Mouse (Mus musculus): ENCODE results near the gene Ttll1. TPM values are rescaled to one million over a fixed set of nuclear protein-coding genes. Genes with fewer than 3 reads are reported as not detected.

Ttll1 gene
- polyA plus RNA-seq, 1 experiment = 4.4 TPM

- Histone ChIP-seq H3K4me3 (ENCODE audit: extremely low read depth, insufficient read depth, insufficient read length) (peak within 1 kb of the TSS; percentile 69), H3K27me3 (ENCODE audit: control insufficient read depth, insufficient read depth, low read length) (peaks cover 14% of the 10 kb centered on the region), H3K27ac (ENCODE audit: insufficient read depth, low read length) (no peak within 1 kb of the TSS), H3K36me3 (ENCODE audit: control insufficient read depth, insufficient read depth, low read length) (no peaks in the 10 kb centered on the region), H3K4me1 (ENCODE audit: control insufficient read depth, insufficient read depth, insufficient read length) (peaks cover 11% of the 10 kb centered on the region; the same call in 1 of the 2 replicates)
- TF ChIP-seq POLR2A (IDR thresholded peaks at IDR 0.05; ENCODE audit: low read depth, low read length) (no peak), CTCF (IDR thresholded peaks at IDR 0.05; ENCODE audit: extremely low read depth, insufficient read depth, insufficient read length, insufficient replicate concordance) (no peak)
- 2% methylated on average over 45 of the region's 45 CpGs for WGBS
- peak in 1 of 2 experiments; percentile 25 for DNase-seq (ENCODE audit: low read depth in 1 of 2, low spot score in 2 of 2)
Measured at GRCm38 (mm10) chr15:83526424-83527091, 15.9 kb upstream of the Ttll1 start, which contains the start of gene Bik. Bik (plus strand) TSS chr15:83526862.

GRCm38 (mm10) chr15:83524333-83524729 is 13.6 kb upstream of the Ttll1 start:
- no peak overlapping the region for H3K4me3 ChIP-seq (ENCODE audit: extremely low read depth, insufficient read depth, insufficient read length)
- TF ChIP-seq CTCF (IDR thresholded peaks at IDR 0.05; ENCODE audit: extremely low read depth, insufficient read depth, insufficient read length, insufficient replicate concordance) (no peak), POLR2A (IDR thresholded peaks at IDR 0.05; ENCODE audit: low read depth, low read length) (no peak)
- no peak overlapping the region for H3K27ac ChIP-seq (ENCODE audit: insufficient read depth, low read length)
- peaks cover 11% of the 10 kb centered on the region; the same call in 1 of the 2 replicates for H3K4me1 ChIP-seq (ENCODE audit: control insufficient read depth, insufficient read depth, insufficient read length)
- no peaks in the 10 kb centered on the region for H3K36me3 ChIP-seq (ENCODE audit: control insufficient read depth, insufficient read depth, low read length)
- 88% methylated on average over 3 of the region's 3 CpGs for WGBS
- peaks cover 14% of the 10 kb centered on the region for H3K27me3 ChIP-seq (ENCODE audit: control insufficient read depth, insufficient read depth, low read length)
- no peak for DNase-seq (ENCODE audit: low read depth in 1 of 2, low spot score in 2 of 2)

- TF ChIP-seq CTCF (IDR thresholded peaks at IDR 0.05; ENCODE audit: extremely low read depth, insufficient read depth, insufficient read length, insufficient replicate concordance) = no peak
- no peak for TF ChIP-seq POLR2A (IDR thresholded peaks at IDR 0.05; ENCODE audit: low read depth, low read length)
- peaks cover 14% of the 10 kb centered on the region for H3K27me3 ChIP-seq (ENCODE audit: control insufficient read depth, insufficient read depth, low read length)
- DNase-seq (ENCODE audit: low read depth in 1 of 2, low spot score in 2 of 2) = no peak
- WGBS = 74% methylated on average over 14 of the region's 14 CpGs
- no peak overlapping the region for H3K4me3 ChIP-seq (ENCODE audit: extremely low read depth, insufficient read depth, insufficient read length)
- no peaks in the 10 kb centered on the region for H3K36me3 ChIP-seq (ENCODE audit: control insufficient read depth, insufficient read depth, low read length)
- peaks cover 11% of the 10 kb centered on the region; the same call in 1 of the 2 replicates for H3K4me1 ChIP-seq (ENCODE audit: control insufficient read depth, insufficient read depth, insufficient read length)
- H3K27ac ChIP-seq (ENCODE audit: insufficient read depth, low read length) = no peak overlapping the region
Measured at GRCm38 (mm10) chr15:83523638-83524332, 13.1 kb upstream of the Ttll1 start.

GRCm38 (mm10) chr15:83523196-83523595 is 12.5 kb upstream of the Ttll1 start:
- no peak overlapping the region for H3K4me3 ChIP-seq (ENCODE audit: extremely low read depth, insufficient read depth, insufficient read length)
- peaks cover 11% of the 10 kb centered on the region; the same call in 1 of the 2 replicates for H3K4me1 ChIP-seq (ENCODE audit: control insufficient read depth, insufficient read depth, insufficient read length)
- H3K27ac ChIP-seq (ENCODE audit: insufficient read depth, low read length) = no peak overlapping the region
- TF ChIP-seq CTCF (IDR thresholded peaks at IDR 0.05; ENCODE audit: extremely low read depth, insufficient read depth, insufficient read length, insufficient replicate concordance) (no peak), POLR2A (IDR thresholded peaks at IDR 0.05; ENCODE audit: low read depth, low read length) (no peak)
- peaks cover 14% of the 10 kb centered on the region for H3K27me3 ChIP-seq (ENCODE audit: control insufficient read depth, insufficient read depth, low read length)
- no peak for DNase-seq (ENCODE audit: low read depth in 1 of 2, low spot score in 2 of 2)
- 71% methylated on average over 7 of the region's 7 CpGs for WGBS
- H3K36me3 ChIP-seq (ENCODE audit: control insufficient read depth, insufficient read depth, low read length) = no peaks in the 10 kb centered on the region

- TF ChIP-seq POLR2A (IDR thresholded peaks at IDR 0.05; ENCODE audit: low read depth, low read length) (no peak), CTCF (IDR thresholded peaks at IDR 0.05; ENCODE audit: extremely low read depth, insufficient read depth, insufficient read length, insufficient replicate concordance) (no peak)
- H3K4me3 ChIP-seq (ENCODE audit: extremely low read depth, insufficient read depth, insufficient read length) = no peak overlapping the region
- no peaks in the 10 kb centered on the region for H3K4me1 ChIP-seq (ENCODE audit: control insufficient read depth, insufficient read depth, insufficient read length)
- WGBS = 79% methylated on average over 6 of the region's 6 CpGs
- H3K36me3 ChIP-seq (ENCODE audit: control insufficient read depth, insufficient read depth, low read length) = no peaks in the 10 kb centered on the region
- H3K27me3 ChIP-seq (ENCODE audit: control insufficient read depth, insufficient read depth, low read length) = no peaks in the 10 kb centered on the region
- no peak for DNase-seq (ENCODE audit: low read depth in 1 of 2, low spot score in 2 of 2)
- H3K27ac ChIP-seq (ENCODE audit: insufficient read depth, low read length) = no peak overlapping the region
Measured at GRCm38 (mm10) chr15:83520861-83521382, 10.2 kb upstream of the Ttll1 start.

- peak; percentile 47; the same call in 1 of the 2 replicates for TF ChIP-seq CTCF (IDR thresholded peaks at IDR 0.05; ENCODE audit: extremely low read depth, insufficient read depth, insufficient read length, insufficient replicate concordance)
- TF ChIP-seq POLR2A (IDR thresholded peaks at IDR 0.05; ENCODE audit: low read depth, low read length) = no peak
- 46% methylated on average over 20 of the region's 20 CpGs for WGBS
- Histone ChIP-seq H3K36me3 (ENCODE audit: control insufficient read depth, insufficient read depth, low read length) (no peaks in the 10 kb centered on the region), H3K4me1 (ENCODE audit: control insufficient read depth, insufficient read depth, insufficient read length) (no peaks in the 10 kb centered on the region), H3K27ac (ENCODE audit: insufficient read depth, low read length) (no peak overlapping the region), H3K4me3 (ENCODE audit: extremely low read depth, insufficient read depth, insufficient read length) (no peak overlapping the region), H3K27me3 (ENCODE audit: control insufficient read depth, insufficient read depth, low read length) (no peaks in the 10 kb centered on the region)
- DNase-seq (ENCODE audit: low read depth in 1 of 2, low spot score in 2 of 2) = peak; percentile 34 to 37
Measured at GRCm38 (mm10) chr15:83518215-83519048, 7.7 kb upstream of the Ttll1 start.
